Mouse (Mus musculus): ENCODE measurements at regions not wholly inside any gene's neighbourhood (a gene's known extent, or its start where the extent isn't known, plus 50 kb on each side); places are given as distances from the start of the nearest gene placed in this dataset.

DNA sequence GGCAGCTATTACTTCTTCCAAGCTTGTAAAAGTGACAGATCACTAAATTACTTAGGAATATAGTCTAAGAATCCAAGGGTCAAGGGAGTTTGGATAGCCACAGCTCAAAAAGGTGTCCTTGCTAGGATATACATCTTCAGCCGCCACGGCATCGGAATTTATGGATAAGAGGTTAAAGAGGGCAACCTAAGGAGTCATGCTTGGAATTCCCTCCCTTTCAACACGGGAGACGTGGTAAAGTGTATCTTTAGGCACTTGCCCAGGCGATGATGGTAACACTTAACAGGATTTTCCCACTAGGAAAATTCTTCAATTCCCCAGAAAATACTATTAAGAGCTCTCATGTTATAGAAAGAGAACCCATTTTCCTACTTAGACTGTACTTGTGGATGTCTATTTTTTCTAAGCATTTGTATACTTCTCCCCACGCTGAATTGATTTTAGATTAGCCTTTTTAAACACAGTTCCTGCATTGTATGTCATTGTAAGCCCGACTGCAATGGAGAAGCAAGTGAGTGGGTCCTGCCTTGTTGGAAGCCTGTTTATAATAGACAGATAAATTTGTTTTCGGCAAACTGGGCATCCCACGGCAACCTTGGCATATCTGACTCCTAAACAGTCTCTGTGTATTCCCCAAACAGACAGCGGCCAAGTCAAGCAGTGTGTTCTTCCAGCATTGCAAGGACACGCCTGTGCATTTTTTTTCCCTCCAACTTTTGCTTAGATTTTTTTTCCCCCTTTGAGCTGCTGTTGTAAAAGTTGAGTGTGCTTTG lies 171.3 kb upstream of the Krr1 start:
- WGBS, result 48% methylated on average over 12 of the region's 12 CpGs
- Histone ChIP-seq H3K4me3 (ENCODE audit: low read depth, low read length) (no peak overlapping the region), H3K27ac (ENCODE audit: low read depth, low read length) (no peak overlapping the region), H3K9ac (ENCODE audit: low read depth, low read length) (no peak overlapping the region), H3K36me3 (ENCODE audit: control insufficient read depth, insufficient read depth, low read length) (no peaks in the 10 kb centered on the region), H3K9me3 (ENCODE audit: control insufficient read depth, low read length) (no peaks in the 10 kb centered on the region), H3K4me2 (replicated peaks; ENCODE audit: low read depth, low read length) (no peak overlapping the region), H3K27me3 (ENCODE audit: control insufficient read depth, insufficient read depth, low read length) (no peaks in the 10 kb centered on the region), H3K4me1 (replicated peaks; ENCODE audit: control insufficient read depth, insufficient read depth, low read length) (no peaks in the 10 kb centered on the region; the same call in 1 of the 2 replicates)
- DNase-seq (ENCODE audit: low spot score) (no peak), ATAC-seq (ENCODE audit: low FRiP score) (no peak)

DNA sequence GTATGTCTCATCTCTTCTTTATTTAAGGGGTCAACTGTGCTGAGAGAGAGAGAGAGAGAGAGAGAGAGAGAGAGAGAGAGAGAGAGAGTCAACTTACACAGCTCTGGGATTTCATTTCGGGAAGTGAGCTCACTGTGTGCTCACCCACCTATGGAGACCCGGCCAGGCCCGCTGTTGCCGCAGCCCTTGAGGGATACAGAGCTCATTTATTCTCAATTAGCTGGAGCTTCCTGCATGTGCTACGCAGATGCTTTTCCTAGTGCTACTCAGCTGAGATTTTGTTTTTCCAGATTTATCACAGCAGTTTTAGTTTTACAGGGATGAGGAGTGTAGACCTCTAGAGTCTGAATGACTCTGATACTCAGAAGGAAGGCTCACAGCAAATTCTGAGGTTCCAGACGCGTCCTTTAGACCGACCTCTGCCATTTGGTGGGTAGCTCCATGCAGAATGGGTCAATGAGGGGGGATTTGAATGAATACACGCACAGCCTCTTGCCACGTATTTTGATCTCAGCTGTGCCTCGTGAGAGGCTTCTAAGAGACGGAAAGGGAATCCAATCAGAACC lies 170.6 kb upstream of the Krr1 start:
- H3K4me2 ChIP-seq (replicated peaks; ENCODE audit: low read depth, low read length), result no peak overlapping the region
- no peak overlapping the region for H3K4me3 ChIP-seq (ENCODE audit: low read depth, low read length)
- no peaks in the 10 kb centered on the region for H3K36me3 ChIP-seq (ENCODE audit: control insufficient read depth, insufficient read depth, low read length)
- ATAC-seq (ENCODE audit: low FRiP score) (no peak), DNase-seq (ENCODE audit: low spot score) (peak; percentile 26)
- H3K9ac ChIP-seq (ENCODE audit: low read depth, low read length), result no peak overlapping the region
- no peaks in the 10 kb centered on the region; the same call in 1 of the 2 replicates for H3K4me1 ChIP-seq (replicated peaks; ENCODE audit: control insufficient read depth, insufficient read depth, low read length)
- 45% methylated on average over 12 of the region's 12 CpGs for WGBS
- H3K27me3 ChIP-seq (ENCODE audit: control insufficient read depth, insufficient read depth, low read length), result no peaks in the 10 kb centered on the region
- H3K27ac ChIP-seq (ENCODE audit: low read depth, low read length), result no peak overlapping the region
- no peaks in the 10 kb centered on the region for H3K9me3 ChIP-seq (ENCODE audit: control insufficient read depth, low read length)

GRCm38 (mm10) chr10:111806333-111806732 lies 166.1 kb upstream of the Krr1 start:
- H3K9ac ChIP-seq (ENCODE audit: low read depth, low read length), result no peak overlapping the region
- H3K9me3 ChIP-seq (ENCODE audit: control insufficient read depth, low read length), result no peaks in the 10 kb centered on the region
- no peak for ATAC-seq (ENCODE audit: low FRiP score)
- no peak overlapping the region for H3K4me2 ChIP-seq (replicated peaks; ENCODE audit: low read depth, low read length)
- no peak overlapping the region for H3K4me3 ChIP-seq (ENCODE audit: low read depth, low read length)
- DNase-seq (ENCODE audit: low spot score), result no peak
- no peaks in the 10 kb centered on the region for H3K36me3 ChIP-seq (ENCODE audit: control insufficient read depth, insufficient read depth, low read length)
- WGBS, result 79% methylated on average over 3 of the region's 3 CpGs
- no peaks in the 10 kb centered on the region; the same call in 1 of the 2 replicates for H3K4me1 ChIP-seq (replicated peaks; ENCODE audit: control insufficient read depth, insufficient read depth, low read length)
- H3K27me3 ChIP-seq (ENCODE audit: control insufficient read depth, insufficient read depth, low read length), result no peaks in the 10 kb centered on the region
- no peak overlapping the region for H3K27ac ChIP-seq (ENCODE audit: low read depth, low read length)

DNA sequence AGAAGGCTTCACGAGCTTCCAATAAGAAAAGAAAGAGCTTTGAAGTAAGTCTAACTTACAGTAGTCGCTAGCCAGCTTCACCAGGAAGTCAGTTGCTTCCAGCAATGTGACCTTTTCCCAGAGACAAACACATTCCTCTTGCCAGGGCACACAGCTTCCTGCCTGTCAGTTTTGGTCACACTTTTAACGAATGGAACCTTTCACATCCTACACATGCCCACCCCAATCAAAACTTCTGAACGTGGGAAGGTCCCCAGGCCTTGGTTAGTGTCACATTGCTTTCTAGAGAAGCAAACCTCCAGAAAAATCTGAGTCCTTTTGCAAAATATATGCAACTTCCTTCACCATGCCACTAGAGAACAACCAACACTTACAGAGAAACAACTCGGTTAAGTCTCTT lies 165.5 kb upstream of the Krr1 start:
- Histone ChIP-seq H3K9me3 (ENCODE audit: control insufficient read depth, low read length) (no peaks in the 10 kb centered on the region), H3K9ac (ENCODE audit: low read depth, low read length) (no peak overlapping the region), H3K36me3 (ENCODE audit: control insufficient read depth, insufficient read depth, low read length) (no peaks in the 10 kb centered on the region), H3K27ac (ENCODE audit: low read depth, low read length) (no peak overlapping the region), H3K4me1 (replicated peaks; ENCODE audit: control insufficient read depth, insufficient read depth, low read length) (no peaks in the 10 kb centered on the region; the same call in 1 of the 2 replicates), H3K27me3 (ENCODE audit: control insufficient read depth, insufficient read depth, low read length) (no peaks in the 10 kb centered on the region), H3K4me2 (replicated peaks; ENCODE audit: low read depth, low read length) (no peak overlapping the region), H3K4me3 (ENCODE audit: low read depth, low read length) (no peak overlapping the region)
- no peak for DNase-seq (ENCODE audit: low spot score)
- 48% methylated on average over 5 of the region's 5 CpGs for WGBS
- ATAC-seq (ENCODE audit: low FRiP score), result no peak

GRCm38 (mm10) chr10:111813736-111814135 lies 158.7 kb upstream of the Krr1 start:
- Histone ChIP-seq H3K27ac (ENCODE audit: low read depth, low read length) (no peak overlapping the region), H3K4me1 (replicated peaks; ENCODE audit: control insufficient read depth, insufficient read depth, low read length) (no peaks in the 10 kb centered on the region), H3K27me3 (ENCODE audit: control insufficient read depth, insufficient read depth, low read length) (no peaks in the 10 kb centered on the region), H3K4me2 (replicated peaks; ENCODE audit: low read depth, low read length) (no peak overlapping the region), H3K9me3 (ENCODE audit: control insufficient read depth, low read length) (no peaks in the 10 kb centered on the region), H3K36me3 (ENCODE audit: control insufficient read depth, insufficient read depth, low read length) (no peaks in the 10 kb centered on the region), H3K4me3 (ENCODE audit: low read depth, low read length) (no peak overlapping the region), H3K9ac (ENCODE audit: low read depth, low read length) (no peak overlapping the region)
- DNase-seq (ENCODE audit: low spot score), result no peak
- WGBS, result 81% methylated on average over 4 of the region's 4 CpGs
- no peak for ATAC-seq (ENCODE audit: low FRiP score)

DNA sequence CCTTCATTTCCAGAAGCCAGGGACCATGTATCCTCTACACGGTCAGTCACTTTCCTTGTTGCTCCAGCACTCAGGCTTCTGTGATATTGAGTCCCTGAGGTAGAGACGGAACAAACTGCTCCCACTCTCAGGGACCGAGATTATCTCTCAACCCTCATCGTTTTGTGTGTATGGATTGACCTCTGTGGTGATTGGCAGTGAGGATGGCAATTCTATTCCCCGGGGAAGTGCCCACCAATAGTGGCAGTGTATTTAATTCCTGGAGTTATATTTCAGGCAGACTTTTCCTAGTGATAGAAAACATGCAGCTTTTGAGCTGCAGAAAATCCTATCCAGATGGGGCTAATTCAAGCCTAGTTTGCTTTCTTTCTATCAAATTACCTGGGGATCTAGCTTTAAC lies 157.8 kb upstream of the Krr1 start:
- no peak for DNase-seq (ENCODE audit: low spot score)
- Histone ChIP-seq H3K27me3 (ENCODE audit: control insufficient read depth, insufficient read depth, low read length) (no peaks in the 10 kb centered on the region), H3K9ac (ENCODE audit: low read depth, low read length) (no peak overlapping the region), H3K4me2 (replicated peaks; ENCODE audit: low read depth, low read length) (no peak overlapping the region), H3K27ac (ENCODE audit: low read depth, low read length) (no peak overlapping the region), H3K9me3 (ENCODE audit: control insufficient read depth, low read length) (no peaks in the 10 kb centered on the region), H3K4me3 (ENCODE audit: low read depth, low read length) (no peak overlapping the region), H3K4me1 (replicated peaks; ENCODE audit: control insufficient read depth, insufficient read depth, low read length) (no peaks in the 10 kb centered on the region), H3K36me3 (ENCODE audit: control insufficient read depth, insufficient read depth, low read length) (no peaks in the 10 kb centered on the region)
- 68% methylated on average over 5 of the region's 5 CpGs for WGBS
- no peak for ATAC-seq (ENCODE audit: low FRiP score)

GRCm38 (mm10) chr10:111815160-111815559 lies 157.3 kb upstream of the Krr1 start:
- Histone ChIP-seq H3K9ac (ENCODE audit: low read depth, low read length) (no peak overlapping the region), H3K4me2 (replicated peaks; ENCODE audit: low read depth, low read length) (no peak overlapping the region), H3K9me3 (ENCODE audit: control insufficient read depth, low read length) (no peaks in the 10 kb centered on the region), H3K4me1 (replicated peaks; ENCODE audit: control insufficient read depth, insufficient read depth, low read length) (no peaks in the 10 kb centered on the region), H3K36me3 (ENCODE audit: control insufficient read depth, insufficient read depth, low read length) (no peaks in the 10 kb centered on the region), H3K27ac (ENCODE audit: low read depth, low read length) (no peak overlapping the region), H3K27me3 (ENCODE audit: control insufficient read depth, insufficient read depth, low read length) (no peaks in the 10 kb centered on the region), H3K4me3 (ENCODE audit: low read depth, low read length) (no peak overlapping the region)
- DNase-seq (ENCODE audit: low spot score) (no peak), ATAC-seq (ENCODE audit: low FRiP score) (no peak)
- 78% methylated on average over 2 of the region's 2 CpGs for WGBS

DNA sequence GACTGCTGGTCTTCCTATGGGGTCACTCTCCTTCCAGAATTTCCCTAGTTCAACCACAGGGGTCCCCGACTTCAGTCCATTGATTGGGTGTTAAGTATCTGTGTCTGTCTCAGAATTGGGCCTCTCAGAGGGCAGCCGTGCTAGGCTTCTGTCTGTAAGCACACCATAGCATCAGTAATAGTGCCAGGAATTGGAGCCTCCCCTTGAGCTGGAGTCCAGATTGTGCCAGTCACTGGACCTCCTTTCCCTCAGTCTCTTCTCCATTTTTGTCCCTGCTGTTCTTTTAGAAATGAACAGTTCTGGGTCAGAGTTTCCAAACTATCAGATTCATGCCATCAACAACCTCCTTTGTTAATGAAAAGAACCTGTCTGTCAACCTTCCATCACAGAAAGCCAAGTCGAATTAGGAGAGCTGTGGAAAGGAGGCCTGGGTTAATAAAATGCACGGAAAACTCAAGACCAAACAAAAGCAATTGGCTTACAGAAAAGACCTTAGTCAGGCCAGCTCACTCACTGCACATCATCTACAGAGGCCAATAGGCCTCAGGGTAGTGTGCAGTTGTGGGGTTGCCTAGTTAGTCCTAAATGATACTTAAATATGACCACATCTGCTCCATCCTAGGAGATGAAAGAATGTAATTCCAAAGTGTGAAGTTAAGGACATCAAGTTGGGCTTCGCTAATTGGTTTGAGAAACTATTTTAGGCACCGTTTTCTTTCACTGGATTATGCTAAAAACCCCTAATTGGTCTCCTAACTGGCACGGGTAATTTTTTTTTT lies 156.5 kb upstream of the Krr1 start:
- no peak for ATAC-seq (ENCODE audit: low FRiP score)
- Histone ChIP-seq H3K27me3 (ENCODE audit: control insufficient read depth, insufficient read depth, low read length) (no peaks in the 10 kb centered on the region), H3K9ac (ENCODE audit: low read depth, low read length) (no peak overlapping the region), H3K9me3 (ENCODE audit: control insufficient read depth, low read length) (no peaks in the 10 kb centered on the region), H3K4me1 (replicated peaks; ENCODE audit: control insufficient read depth, insufficient read depth, low read length) (no peaks in the 10 kb centered on the region), H3K36me3 (ENCODE audit: control insufficient read depth, insufficient read depth, low read length) (no peaks in the 10 kb centered on the region), H3K4me2 (replicated peaks; ENCODE audit: low read depth, low read length) (no peak overlapping the region), H3K4me3 (ENCODE audit: low read depth, low read length) (no peak overlapping the region), H3K27ac (ENCODE audit: low read depth, low read length) (no peak overlapping the region)
- 76% methylated on average over 7 of the region's 7 CpGs for WGBS
- DNase-seq (ENCODE audit: low spot score), result no peak

All from hindbrain, embryonic 11.5 days (tissue).